Mouse (Mus musculus) C2C12 (cell line): Measurements from ENCODE around the gene Jmjd6.

Experiments
- CEBPB ChIP-seq: IDR thresholded peaks from one replicate; pipeline ENCODE4 v1.6.1; 2011; ENCODE audit warnings: low read depth, mild to moderate bottlenecking, control low read depth, moderate library complexity
- CTCF ChIP-seq: IDR thresholded peaks from one replicate; pipeline ENCODE4 v1.5.1; 2011; ENCODE audit not compliant: control insufficient read depth, insufficient read depth, insufficient read length
- MAX ChIP-seq: IDR thresholded peaks from one replicate; pipeline ENCODE4 v1.6.1; 2011; ENCODE audit warnings: mild to moderate bottlenecking, control low read depth
- MYOD1 ChIP-seq: IDR thresholded peaks from one replicate; pipeline ENCODE4 v1.6.1; 2011; ENCODE audit warnings: low read depth; ENCODE audit not compliant: control insufficient read depth, insufficient read length
- MYOG ChIP-seq: IDR thresholded peaks from one replicate; pipeline ENCODE4 v1.6.1; 2011; ENCODE audit not compliant: control insufficient read depth, insufficient read length; ENCODE audit errors: extremely low read depth
- USF1 ChIP-seq: IDR thresholded peaks from one replicate; pipeline ENCODE4 v1.6.1; 2011; ENCODE audit warnings: low read depth, mild to moderate bottlenecking, control low read depth, moderate library complexity

DNA sequence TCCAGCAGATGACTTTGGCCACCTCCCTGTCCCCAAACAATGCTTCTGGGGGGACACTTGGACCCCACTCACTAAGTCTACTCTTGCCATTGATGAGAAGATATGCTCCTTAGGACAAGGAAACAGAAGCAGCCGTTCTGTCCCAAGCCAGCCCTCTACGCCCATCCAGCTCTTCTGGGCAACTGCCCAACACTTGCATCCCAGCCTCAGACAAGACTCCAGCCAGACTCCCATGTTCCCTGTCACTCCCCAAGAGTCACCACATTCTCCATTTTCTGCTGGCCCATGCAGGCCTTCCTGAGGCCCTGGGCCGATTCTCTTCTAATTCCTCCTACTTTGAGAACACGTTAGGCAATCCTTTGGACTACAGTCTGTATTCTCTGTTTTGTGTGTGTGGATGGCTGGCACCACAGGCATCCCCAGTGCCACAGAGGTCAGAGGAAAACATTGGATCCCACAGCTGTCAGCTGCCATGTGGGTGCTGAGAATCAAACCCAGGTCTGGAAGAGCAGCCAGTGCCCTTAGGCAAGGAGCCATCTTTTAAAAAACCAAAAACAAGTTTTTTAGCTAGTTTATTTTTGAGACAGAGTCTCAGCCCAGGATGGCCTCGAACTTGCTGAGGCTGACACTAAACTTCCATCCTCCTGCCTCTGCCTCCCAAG lies 23.2 kb downstream of the Jmjd6 start:
- TF ChIP-seq CTCF (no peak), MAX (no peak), MYOD1 (no peak), CEBPB (no peak), MYOG (no peak), USF1 (no peak)
